Mouse (Mus musculus): Measurements from ENCODE around the gene Ddb2.

Gene Ddb2

DNA sequence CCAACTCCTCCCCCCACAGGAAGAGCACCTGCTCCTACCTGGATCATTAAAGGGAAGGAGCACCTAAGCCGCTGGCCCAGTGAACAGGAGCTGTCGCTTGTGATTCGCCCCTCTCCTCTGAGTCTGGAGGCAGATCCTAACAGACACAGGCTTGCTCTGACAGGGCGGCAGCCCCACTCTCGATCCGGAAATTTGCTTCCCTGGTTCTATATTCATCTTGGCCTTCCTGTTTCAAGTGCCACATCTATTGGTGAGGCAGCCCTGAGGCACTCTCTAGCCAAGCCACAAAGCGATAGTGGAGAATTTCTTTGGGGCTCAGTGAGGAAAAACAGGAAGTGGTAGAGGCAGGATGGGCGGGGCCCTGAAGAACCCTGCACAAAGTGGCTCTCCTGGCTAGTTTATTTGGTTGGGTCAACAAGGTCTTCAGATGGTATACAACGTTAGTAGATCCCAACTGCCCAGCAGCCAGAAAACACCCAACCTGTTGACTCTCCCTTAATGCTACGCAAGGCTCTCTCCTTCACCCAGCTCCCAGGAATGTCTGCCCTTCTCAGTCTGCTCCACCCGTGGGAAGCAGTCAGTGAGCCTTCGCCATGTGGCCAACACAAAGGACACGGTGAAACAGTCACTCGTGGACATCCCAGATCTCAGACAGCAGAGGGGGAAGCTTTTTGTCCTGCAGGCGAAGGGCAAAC, 52.9 kb downstream of the Ddb2 start, which contains the start of gene Madd:
TSS of gene Madd (minus strand) at position 127 of the 695 bp plus-strand sequence.
- DNase-seq, result peak; percentile 24

DNA sequence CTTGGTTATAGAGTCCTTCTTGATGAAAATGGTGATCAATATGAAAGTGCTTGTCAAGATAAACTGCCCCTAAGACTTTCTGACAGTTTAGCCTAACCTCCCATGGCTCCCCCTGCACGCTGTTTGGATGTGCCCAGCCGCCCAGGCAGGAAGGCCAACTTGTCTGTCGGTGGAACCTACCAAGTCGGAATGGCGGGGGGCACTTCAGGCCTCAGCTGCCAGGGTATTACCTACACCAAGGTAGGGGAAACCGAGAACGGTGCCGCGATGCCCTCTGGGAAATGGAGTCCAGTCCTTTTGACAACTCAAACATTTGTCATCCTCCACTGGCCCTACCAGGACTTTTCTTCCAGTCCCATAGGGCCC, 53.7 kb downstream of the Ddb2 start:
- DNase-seq, result peak; percentile 96

DNA sequence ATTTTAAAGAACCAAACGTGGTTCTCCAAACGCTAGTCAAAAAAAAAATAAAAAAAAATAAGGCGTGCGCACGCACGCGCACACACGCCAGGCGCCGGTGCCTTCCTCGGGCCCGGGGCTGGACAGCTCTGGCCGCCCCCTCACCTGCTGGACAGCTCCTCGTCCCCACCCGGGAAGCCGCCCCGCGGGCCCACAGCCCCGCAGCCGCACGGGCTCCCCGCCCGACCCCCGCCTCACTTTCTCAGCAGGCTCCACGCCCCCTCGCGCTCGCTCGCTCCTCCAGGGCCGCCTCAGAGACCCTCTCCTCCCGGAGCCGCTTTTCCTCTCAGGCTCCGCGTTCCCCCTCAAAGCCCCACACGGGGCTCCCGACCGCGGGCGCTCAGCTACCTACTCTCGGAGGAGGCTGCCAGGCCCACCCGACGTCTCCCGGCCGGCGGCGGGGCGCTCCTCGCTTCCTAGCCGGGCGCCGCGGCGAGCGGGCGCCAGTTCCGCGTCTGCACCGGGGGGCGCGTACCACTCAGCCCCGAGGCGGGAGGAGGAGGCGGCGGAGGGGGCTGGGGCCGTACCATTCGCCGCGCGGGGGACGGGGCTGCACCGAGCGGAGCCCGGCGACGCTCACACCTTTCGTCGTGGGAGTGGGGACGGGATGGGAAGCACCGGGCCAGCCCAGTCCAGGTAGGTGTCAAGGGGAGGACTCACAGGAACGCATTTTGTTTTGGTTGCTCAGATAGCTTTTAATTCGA, 54.2 kb downstream of the Ddb2 start:
- DNase-seq, result peak; percentile 84

DNA sequence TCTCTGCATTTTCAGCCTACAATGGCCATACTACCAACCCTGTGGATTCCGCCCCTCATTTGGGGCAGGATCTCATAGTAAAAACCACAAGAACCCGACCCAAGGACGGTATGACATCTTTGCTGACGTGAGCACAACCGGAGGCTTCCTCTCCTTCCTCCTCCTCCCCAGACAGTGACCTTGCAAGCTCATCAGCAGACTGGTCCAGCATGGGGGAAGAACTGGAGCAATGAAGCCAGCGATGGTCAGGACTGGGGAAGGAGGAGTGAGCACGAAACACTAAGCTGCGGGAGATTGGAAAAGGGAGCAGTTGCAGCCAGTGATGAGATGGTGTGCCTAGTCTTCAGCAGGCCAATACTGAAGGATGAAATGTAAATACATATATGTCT, 54.8 kb downstream of the Ddb2 start:
- DNase-seq, result no peak

DNA sequence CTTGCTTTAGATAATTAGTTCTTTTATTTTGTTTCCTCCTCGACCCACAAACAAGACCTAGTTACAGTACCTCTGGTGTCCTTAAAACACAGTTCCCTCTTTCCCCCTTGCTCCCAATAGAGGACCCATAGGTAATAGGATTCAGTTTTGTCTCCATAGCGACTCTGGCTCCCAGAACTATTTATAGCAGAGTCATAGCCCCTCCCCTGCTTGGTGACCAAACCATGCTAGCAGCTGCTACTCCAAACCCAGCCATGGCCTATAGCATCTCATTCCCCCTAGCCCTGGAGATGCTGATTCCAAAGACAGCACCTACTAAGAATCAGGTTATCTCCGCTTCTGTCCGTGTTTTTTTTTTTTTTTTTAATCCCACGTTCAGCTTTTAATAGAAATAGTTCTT, 56.1 kb downstream of the Ddb2 start:
- no peak for DNase-seq

DNA sequence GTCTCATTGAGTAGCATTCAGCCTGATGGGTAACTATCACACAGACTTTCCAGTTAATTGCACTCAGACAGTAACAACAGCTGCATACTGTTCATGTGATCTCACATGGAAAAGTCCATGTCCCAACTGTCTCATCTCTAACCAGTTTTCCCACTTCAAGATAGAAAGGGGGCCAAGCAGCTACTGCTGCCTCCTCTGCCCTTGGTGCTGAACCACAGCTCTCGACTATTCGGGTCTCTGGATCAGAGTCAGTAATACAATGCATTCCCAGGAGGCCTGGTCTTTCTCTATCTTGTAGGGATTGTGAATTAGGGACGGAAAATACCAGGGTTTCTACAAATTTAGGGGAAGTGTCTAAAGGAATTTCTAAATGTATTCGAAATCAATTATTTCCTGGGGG, 57.0 kb downstream of the Ddb2 start:
- no peak for DNase-seq

DNA sequence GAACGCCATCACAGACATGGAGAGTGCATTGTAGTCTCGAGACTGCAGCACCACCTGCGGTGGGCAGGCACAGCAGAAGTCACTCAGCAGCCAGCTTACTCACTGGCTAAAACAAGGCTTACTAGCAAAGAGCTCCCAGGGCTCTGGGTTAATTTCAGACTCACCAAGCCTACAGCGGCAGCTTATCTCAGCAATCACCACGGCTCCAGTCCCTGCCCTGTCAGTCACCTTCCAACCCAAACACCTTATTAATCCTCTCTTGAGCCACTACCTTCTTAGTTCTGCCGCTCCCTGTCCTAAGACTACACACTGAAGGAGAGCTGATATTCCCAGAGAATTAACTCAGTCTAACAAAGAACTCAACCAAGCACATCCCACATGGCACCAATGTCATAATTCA, 60.5 kb downstream of the Ddb2 start:
- DNase-seq, result no peak

DNA sequence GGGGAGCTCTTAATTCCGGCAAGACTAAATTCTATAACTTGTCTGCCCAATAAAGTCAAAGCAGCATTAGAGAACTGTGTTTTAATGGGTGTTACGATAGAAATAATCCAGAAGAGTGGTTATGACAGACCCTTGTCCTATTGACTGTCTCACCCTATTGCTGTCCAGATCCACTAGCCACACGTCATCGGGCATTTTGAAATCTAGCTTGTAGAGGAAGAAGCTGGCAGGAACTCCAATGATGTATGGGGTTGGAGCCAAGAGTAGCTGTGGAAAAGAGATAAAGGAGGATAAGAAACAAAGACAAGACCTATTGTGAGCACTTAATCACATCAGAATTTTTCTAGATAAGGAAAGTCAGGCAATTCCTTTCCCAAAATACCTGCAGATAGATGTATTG, 61.3 kb downstream of the Ddb2 start:
- no peak for DNase-seq

DNA sequence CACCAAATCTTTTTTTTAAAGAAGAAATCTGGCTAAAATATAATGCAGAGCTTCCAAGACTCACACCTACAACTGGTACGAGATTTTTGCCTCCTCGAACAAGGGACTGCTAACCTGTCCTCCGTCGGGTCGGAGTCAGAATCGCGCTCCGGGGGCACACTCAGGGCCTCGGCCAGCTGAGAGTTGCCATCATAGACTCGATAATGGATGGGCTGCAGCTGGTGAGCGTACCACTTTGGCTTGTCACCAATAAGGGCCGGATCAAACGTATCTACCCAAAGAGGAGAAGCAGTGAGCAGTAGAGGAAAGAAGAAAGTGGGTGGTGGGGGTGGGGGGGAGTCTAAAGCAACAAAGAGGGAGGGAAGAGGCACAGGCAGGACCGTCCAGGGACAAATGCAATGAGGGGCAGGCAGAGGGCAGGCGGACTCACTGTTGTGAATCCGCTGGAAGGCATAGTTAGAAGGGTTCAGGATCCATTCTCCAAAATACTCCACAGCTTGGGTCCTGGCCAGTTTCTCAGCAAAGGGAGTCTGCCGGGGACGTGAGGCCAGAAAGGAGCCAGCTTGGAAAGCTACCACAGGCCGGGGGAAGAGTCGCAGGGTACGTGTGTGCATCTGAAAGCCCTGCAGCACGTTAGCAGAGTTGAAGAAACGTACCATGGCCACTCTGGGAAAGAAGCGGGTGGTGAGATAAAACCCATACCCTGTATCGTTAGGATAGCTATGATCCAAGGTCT, 67.0 kb downstream of the Ddb2 start:
- no peak for DNase-seq

DNA sequence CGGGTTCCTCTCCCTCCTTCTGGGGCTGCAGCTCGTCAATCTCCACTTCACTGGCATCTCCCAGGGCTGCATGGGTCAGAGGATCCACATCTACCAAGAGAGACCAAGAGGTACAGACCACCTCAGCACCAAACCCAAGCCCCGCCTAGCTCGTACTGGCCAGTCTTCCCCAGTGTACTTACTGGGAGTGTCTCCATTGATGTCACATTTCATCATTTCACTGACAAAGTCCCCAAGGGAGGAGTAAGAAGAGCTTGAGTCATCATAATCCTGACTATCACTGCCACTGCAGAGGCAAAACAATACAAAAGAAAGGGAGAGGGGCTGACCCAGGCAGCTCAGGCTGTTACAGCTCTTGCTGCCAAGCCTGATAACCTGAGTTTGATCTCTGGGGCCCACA, 69.2 kb downstream of the Ddb2 start:
- DNase-seq, result no peak

DNA sequence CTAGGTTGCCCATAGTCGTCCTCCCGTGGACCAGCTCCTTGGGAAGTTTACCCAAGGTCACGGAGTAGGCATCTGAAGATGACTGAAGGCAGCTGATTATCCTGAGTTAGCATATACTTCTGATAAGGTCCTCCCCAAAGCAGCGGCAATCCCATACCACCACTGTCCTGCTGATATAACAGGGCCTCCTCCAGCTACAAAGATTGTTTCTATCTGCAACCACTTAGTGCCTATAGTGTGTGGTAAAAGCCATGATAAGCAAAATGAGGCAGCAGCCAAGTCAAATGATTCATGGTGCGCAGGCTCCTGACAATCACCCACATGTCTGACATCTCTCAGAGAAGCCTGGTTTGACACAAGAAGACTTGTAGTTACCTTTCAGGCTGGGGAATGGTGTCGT, 71.8 kb downstream of the Ddb2 start:
- no peak for DNase-seq

DNA sequence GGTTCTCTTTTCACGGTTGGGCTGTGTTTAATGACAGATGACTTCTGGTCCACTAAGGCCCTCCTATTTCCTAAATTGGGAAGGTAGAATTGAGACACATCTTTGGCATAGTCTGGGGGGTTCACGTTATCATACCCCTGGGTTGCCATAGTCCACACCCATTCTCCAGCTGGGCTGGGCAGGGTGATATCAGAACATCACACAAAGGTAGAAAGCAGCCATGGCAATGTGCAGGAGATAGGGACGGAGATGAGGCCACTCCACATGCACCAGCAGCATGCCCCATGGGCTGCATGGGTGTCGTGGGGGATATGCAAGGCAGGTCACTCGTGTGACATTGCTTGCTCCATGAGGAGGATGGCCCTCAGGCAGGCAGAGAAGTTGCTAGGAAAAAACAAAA, 73.2 kb downstream of the Ddb2 start:
- no peak for DNase-seq

DNA sequence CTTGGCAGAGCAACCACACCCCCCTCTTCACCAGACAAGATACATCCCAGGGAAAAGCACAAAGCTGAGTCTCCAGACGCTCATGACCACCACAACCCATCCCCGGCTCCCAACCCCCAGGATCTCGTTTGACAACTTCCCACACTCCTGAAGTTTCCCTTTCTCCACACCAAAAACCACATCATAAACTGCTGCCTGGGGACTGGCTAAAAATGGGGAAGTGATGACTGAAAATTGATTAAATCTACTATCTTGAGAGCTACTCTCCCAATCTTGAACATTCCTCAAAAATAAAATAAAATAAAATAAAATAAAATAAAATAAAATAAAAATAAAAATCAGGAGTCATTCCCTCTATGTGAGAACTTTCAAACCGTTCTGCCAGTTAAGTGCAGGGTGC, 73.8 kb downstream of the Ddb2 start:
- DNase-seq, result no peak
